Mouse (Mus musculus): ENCODE measurements around the gene Olr1. TPM values are rescaled to one million over a fixed set of nuclear protein-coding genes. Genes with fewer than 3 reads are reported as not detected.

Olr1 gene
- polyA plus RNA-seq, 1 experiment from 2014 or later = not detected

GRCm38 (mm10) chr6:129451411-129452039 is 55.4 kb downstream of the Olr1 start, which contains the start of gene Clec1a:
Gene Clec1a, minus strand, starts transcription at chr6:129452000.
- WGBS = 57% methylated on average over 13 of the region's 13 CpGs
- H3K27me3 ChIP-seq (ENCODE audit: control insufficient read depth, insufficient read depth, low read length) = no peaks in the 10 kb centered on the region
- H3K27ac ChIP-seq (ENCODE audit: low read length) = no peak within 1 kb of the TSS; the same call in 1 of the 2 replicates
- H3K9me3 ChIP-seq (ENCODE audit: control insufficient read depth, low read depth, low read length) = no peaks in the 10 kb centered on the region
- H3K9ac ChIP-seq (replicated peaks; ENCODE audit: low read depth, low read length) = no peak within 1 kb of the TSS
- no peaks in the 10 kb centered on the region for H3K4me1 ChIP-seq (ENCODE audit: control insufficient read depth, insufficient read depth, low read length)
- H3K4me3 ChIP-seq (ENCODE audit: low read depth, low read length) = peak within 1 kb of the TSS; percentile 1; the same call in 1 of the 2 replicates
- H3K4me2 ChIP-seq (replicated peaks; ENCODE audit: low read depth, low read length) = no peak within 1 kb of the TSS
- no peaks in the 10 kb centered on the region for H3K36me3 ChIP-seq (ENCODE audit: control insufficient read depth, insufficient read depth, low read length)
- ATAC-seq (ENCODE audit: insufficient number of reproducible peaks, insufficient read depth, low FRiP score, low read depth) = no peak

- ATAC-seq (ENCODE audit: insufficient number of reproducible peaks, insufficient read depth, low FRiP score, low read depth) = no peak
- 74% methylated on average over 6 of the region's 6 CpGs for WGBS
- H3K27me3 ChIP-seq (ENCODE audit: control insufficient read depth, insufficient read depth, low read length) = no peaks in the 10 kb centered on the region
- no peak overlapping the region for H3K4me2 ChIP-seq (replicated peaks; ENCODE audit: low read depth, low read length)
- no peaks in the 10 kb centered on the region for H3K36me3 ChIP-seq (ENCODE audit: control insufficient read depth, insufficient read depth, low read length)
- no peak overlapping the region for H3K9ac ChIP-seq (replicated peaks; ENCODE audit: low read depth, low read length)
- H3K9me3 ChIP-seq (ENCODE audit: control insufficient read depth, low read depth, low read length) = no peaks in the 10 kb centered on the region
- H3K4me1 ChIP-seq (ENCODE audit: control insufficient read depth, insufficient read depth, low read length) = no peaks in the 10 kb centered on the region
- no peak overlapping the region for H3K27ac ChIP-seq (ENCODE audit: low read length)
- no peak overlapping the region for H3K4me3 ChIP-seq (ENCODE audit: low read depth, low read length)
Measured at GRCm38 (mm10) chr6:129449743-129450142, 57.2 kb downstream of the Olr1 start.

- Histone ChIP-seq H3K9ac (replicated peaks; ENCODE audit: low read depth, low read length) (no peak overlapping the region), H3K9me3 (ENCODE audit: control insufficient read depth, low read depth, low read length) (no peaks in the 10 kb centered on the region), H3K4me1 (ENCODE audit: control insufficient read depth, insufficient read depth, low read length) (no peaks in the 10 kb centered on the region), H3K27me3 (ENCODE audit: control insufficient read depth, insufficient read depth, low read length) (no peaks in the 10 kb centered on the region), H3K36me3 (ENCODE audit: control insufficient read depth, insufficient read depth, low read length) (no peaks in the 10 kb centered on the region), H3K27ac (ENCODE audit: low read length) (no peak overlapping the region), H3K4me3 (ENCODE audit: low read depth, low read length) (no peak overlapping the region), H3K4me2 (replicated peaks; ENCODE audit: low read depth, low read length) (no peak overlapping the region)
- no peak for ATAC-seq (ENCODE audit: insufficient number of reproducible peaks, insufficient read depth, low FRiP score, low read depth)
- WGBS = 94% methylated on average over 2 of the region's 2 CpGs
Measured at GRCm38 (mm10) chr6:129438033-129438432, 68.9 kb downstream of the Olr1 start.

- H3K4me2 ChIP-seq (replicated peaks; ENCODE audit: low read depth, low read length) = no peak overlapping the region
- no peaks in the 10 kb centered on the region for H3K9me3 ChIP-seq (ENCODE audit: control insufficient read depth, low read depth, low read length)
- no peak overlapping the region for H3K9ac ChIP-seq (replicated peaks; ENCODE audit: low read depth, low read length)
- ATAC-seq (ENCODE audit: insufficient number of reproducible peaks, insufficient read depth, low FRiP score, low read depth) = no peak
- H3K27me3 ChIP-seq (ENCODE audit: control insufficient read depth, insufficient read depth, low read length) = no peaks in the 10 kb centered on the region
- H3K27ac ChIP-seq (ENCODE audit: low read length) = no peak overlapping the region
- no peaks in the 10 kb centered on the region for H3K4me1 ChIP-seq (ENCODE audit: control insufficient read depth, insufficient read depth, low read length)
- no peak overlapping the region for H3K4me3 ChIP-seq (ENCODE audit: low read depth, low read length)
- WGBS = 84% methylated on average over 3 of the region's 3 CpGs
- no peaks in the 10 kb centered on the region for H3K36me3 ChIP-seq (ENCODE audit: control insufficient read depth, insufficient read depth, low read length)
Measured at GRCm38 (mm10) chr6:129436025-129436424, 70.9 kb downstream of the Olr1 start.

Other genes starting within 250 kb of the Olr1 start
- 0.17 and 0.20 TPM in 2 replicates for gene Cd69, start 231.7 kb downstream of the Olr1 start, polyA plus RNA-seq (2014; fragmentation: Nextera tagmentation; extraction: Ambion mirVana)
- not detected in 2 replicates for gene 4922502D21Rik, start 175.4 kb downstream of the Olr1 start, polyA plus RNA-seq (2014; fragmentation: Nextera tagmentation; extraction: Ambion mirVana)
- gene Clec12a, start 164.5 kb downstream of the Olr1 start, polyA plus RNA-seq (2014; fragmentation: Nextera tagmentation; extraction: Ambion mirVana) = 1.0 and 1.8 TPM in 2 replicates
- not detected in 2 replicates for gene Clec12b, start 121.3 kb downstream of the Olr1 start, polyA plus RNA-seq (2014; fragmentation: Nextera tagmentation; extraction: Ambion mirVana)
- 0.71 and 1.4 TPM in 2 replicates for gene Clec1b, start 109.9 kb downstream of the Olr1 start, polyA plus RNA-seq (2014; fragmentation: Nextera tagmentation; extraction: Ambion mirVana)
- 0.19 and 0.46 TPM in 2 replicates for gene Clec9a, start 98.3 kb downstream of the Olr1 start, polyA plus RNA-seq (2014; fragmentation: Nextera tagmentation; extraction: Ambion mirVana)
- 3.1 and 3.3 TPM in 2 replicates for gene Clec1a, start 55.2 kb downstream of the Olr1 start, polyA plus RNA-seq (2014; fragmentation: Nextera tagmentation; extraction: Ambion mirVana)
- gene Tmem52b, start 5.4 kb upstream of the Olr1 start, polyA plus RNA-seq (2014; fragmentation: Nextera tagmentation; extraction: Ambion mirVana) = not detected in 2 replicates
- gene Gabarapl1, start 26.0 kb upstream of the Olr1 start, polyA plus RNA-seq (2014; fragmentation: Nextera tagmentation; extraction: Ambion mirVana) = 13.2 and 15.6 TPM in 2 replicates
- gene Klre1, start 70.7 kb upstream of the Olr1 start, polyA plus RNA-seq (2014; fragmentation: Nextera tagmentation; extraction: Ambion mirVana) = not detected in 2 replicates
- gene Klrd1, start 84.6 kb upstream of the Olr1 start, polyA plus RNA-seq (2014; fragmentation: Nextera tagmentation; extraction: Ambion mirVana) = 0.29 and 0.69 TPM in 2 replicates
- 0.12 TPM in 1 of 2 replicates, not detected in the other for gene Klrk1, start 116.7 kb upstream of the Olr1 start, polyA plus RNA-seq (2014; fragmentation: Nextera tagmentation; extraction: Ambion mirVana)
- not detected in 2 replicates for gene Klrc3, start 136.2 kb upstream of the Olr1 start, polyA plus RNA-seq (2014; fragmentation: Nextera tagmentation; extraction: Ambion mirVana)
- gene Klrc2, start 153.5 kb upstream of the Olr1 start, polyA plus RNA-seq (2014; fragmentation: Nextera tagmentation; extraction: Ambion mirVana) = not detected in 2 replicates
- gene Klrc1, start 171.8 kb upstream of the Olr1 start, polyA plus RNA-seq (2014; fragmentation: Nextera tagmentation; extraction: Ambion mirVana) = not detected in 2 replicates
- gene Klri1, start 210.0 kb upstream of the Olr1 start, polyA plus RNA-seq (2014; fragmentation: Nextera tagmentation; extraction: Ambion mirVana) = not detected in 2 replicates
- gene Klri2, start 233.3 kb upstream of the Olr1 start, polyA plus RNA-seq (2014; fragmentation: Nextera tagmentation; extraction: Ambion mirVana) = not detected in 2 replicates